27 mouse cellular contexts compared by ENCODE assay signal in the genomic region with DNA sequence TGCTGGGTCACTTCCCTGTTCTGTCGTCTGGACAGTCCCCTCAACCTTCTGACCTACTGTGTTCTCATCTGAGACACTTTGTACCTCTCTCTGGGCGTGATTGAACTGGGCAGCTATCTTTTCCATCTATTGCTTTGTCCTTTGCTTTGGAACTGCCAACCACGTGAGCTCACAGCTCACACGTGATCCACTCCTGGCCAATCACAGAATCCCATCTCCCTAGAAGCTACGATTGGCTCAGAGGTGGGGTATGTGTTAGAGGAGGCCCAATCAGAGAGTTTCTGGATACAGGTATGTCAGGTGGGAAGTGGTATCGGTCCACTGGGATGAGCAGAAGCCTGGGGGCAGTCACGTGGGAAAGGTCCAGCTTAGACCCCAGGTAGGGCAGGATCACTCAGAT.
"Had no signal": no experiment of that assay in that cellular context is flagged by ENCODE, and none has a peak within 500 bp of the region (broad histone marks: within the 10 kb centered on the region; RNA-seq: fewer than 3 reads in every experiment).

No protein-coding gene starts in this region.

- H3K9ac ChIP-seq: heart, embryonic 13.5 days; heart, embryonic 15.5 days; hindbrain, embryonic 12.5 days; hindbrain, embryonic 14.5 days; intestine, embryonic 15.5 days; kidney, embryonic 15.5 days; limb, embryonic 13.5 days; limb, embryonic 15.5 days; liver, embryonic 12.5 days; liver, embryonic 14.5 days had no signal

- DNase-seq: gastrocnemius, postnatal 14 days; gastrocnemius, postnatal 36 days; heart, adult 11 months; heart, adult 2 months; heart, postnatal 14 days; heart, postnatal 36 days; kidney, adult 2 months; kidney, adult 9 months; kidney, postnatal 14 days; kidney, postnatal 36 days; layer of hippocampus, adult 9-11 months; layer of hippocampus, postnatal 36 days; left cerebral cortex, postnatal 4 days had no signal

- H3K4me3 ChIP-seq: heart, adult 2 months; heart, embryonic 13.5 days; heart, embryonic 15.5 days; hindbrain, embryonic 12.5 days; intestine, embryonic 15.5 days; kidney, embryonic 15.5 days; limb, embryonic 13.5 days; limb, embryonic 15.5 days; liver, embryonic 12.5 days had no signal

- H3K36me3 ChIP-seq: heart, embryonic 13.5 days; heart, embryonic 15.5 days; hindbrain, embryonic 12.5 days; intestine, embryonic 15.5 days; kidney, embryonic 15.5 days; limb, embryonic 13.5 days; limb, embryonic 15.5 days; liver, embryonic 12.5 days had no signal

- H3K27me3 ChIP-seq: limb, embryonic 15.5 days; liver, embryonic 12.5 days had no signal

- H3K4me1 ChIP-seq: heart, embryonic 13.5 days; heart, embryonic 15.5 days; intestine, embryonic 15.5 days; kidney, embryonic 15.5 days; limb, embryonic 15.5 days; liver, embryonic 12.5 days had no signal

- H3K27ac ChIP-seq: heart, adult 2 months; heart, embryonic 13.5 days; heart, embryonic 15.5 days; hindbrain, embryonic 12.5 days; hindbrain, embryonic 14.5 days; hindbrain, postnatal 0 days; intestine, embryonic 15.5 days; kidney, embryonic 15.5 days; kidney, postnatal 0 days; limb, embryonic 13.5 days; limb, embryonic 15.5 days; liver, embryonic 12.5 days; liver, embryonic 14.5 days had no signal

- H3K4me2 ChIP-seq: heart, embryonic 11.5 days; heart, embryonic 13.5 days; heart, embryonic 15.5 days; hindbrain, embryonic 12.5 days; hindbrain, embryonic 14.5 days; intestine, embryonic 15.5 days; kidney, embryonic 15.5 days; limb, embryonic 13.5 days; limb, embryonic 15.5 days; liver, embryonic 12.5 days had no signal

- ATAC-seq: hindbrain, postnatal 0 days; intestine, embryonic 15.5 days; intestine, postnatal 0 days; liver, embryonic 12.5 days had no signal

- H3K9me3 ChIP-seq: heart, embryonic 15.5 days; hindbrain, embryonic 12.5 days; intestine, embryonic 15.5 days; kidney, embryonic 15.5 days; limb, embryonic 15.5 days had no signal
